7 mouse cellular contexts compared by ENCODE assay signal in genomic region chr6:30723331-30723730, GRCm38 (mm10). TPM values are rescaled to one million over a fixed set of nuclear protein-coding genes. Genes with fewer than 3 reads are reported as not detected.
DNase-seq lines count a peak whose midpoint lies in the region; ATAC-seq and TF ChIP-seq lines count a peak whose summit lies in the region.

Mest (plus strand) TSS chr6:30723547.

- no peak within 1 kb of the TSS for H3K27ac ChIP-seq in lung, embryonic 15.5 days
- peak within 1 kb of the TSS; percentile 76 for H3K27ac ChIP-seq in forebrain, embryonic 13.5 days
- no peak within 1 kb of the TSS for H3K27ac ChIP-seq in intestine, postnatal 0 days (ENCODE audit: low read depth, low read length)
- H3K27ac ChIP-seq in midbrain, embryonic 14.5 days (replicated peaks; ENCODE audit: low read depth, low read length): peak within 1 kb of the TSS; percentile 92

- 60% methylated on average over 7 of the region's 7 CpGs for WGBS in lung, embryonic 15.5 days
- WGBS in forebrain, embryonic 13.5 days: 70% methylated on average over 7 of the region's 7 CpGs
- WGBS in intestine, postnatal 0 days: 68% methylated on average over 7 of the region's 7 CpGs
- 69% methylated on average over 7 of the region's 7 CpGs for WGBS in midbrain, embryonic 14.5 days

- H3K27me3 ChIP-seq in lung, embryonic 15.5 days: no peaks in the 10 kb centered on the region
- H3K27me3 ChIP-seq in forebrain, embryonic 13.5 days: no peaks in the 10 kb centered on the region
- no peaks in the 10 kb centered on the region for H3K27me3 ChIP-seq in intestine, postnatal 0 days (replicated peaks; ENCODE audit: control insufficient read depth, insufficient read depth, low read length)
- no peaks in the 10 kb centered on the region for H3K27me3 ChIP-seq in midbrain, embryonic 14.5 days (ENCODE audit: control insufficient read depth, insufficient read depth, low read length)

- ATAC-seq in lung, embryonic 15.5 days (ENCODE audit: borderline replicate concordance, extremely low read depth, low FRiP score, low TSS enrichment): no peak
- ATAC-seq in forebrain, embryonic 13.5 days: no peak
- no peak for ATAC-seq in intestine, postnatal 0 days
- ATAC-seq in midbrain, embryonic 14.5 days (ENCODE audit: low FRiP score, low TSS enrichment): no peak

- no peaks in the 10 kb centered on the region for H3K36me3 ChIP-seq in lung, embryonic 15.5 days
- no peaks in the 10 kb centered on the region for H3K36me3 ChIP-seq in forebrain, embryonic 13.5 days (ENCODE audit: poor library complexity, severe bottlenecking)
- no peaks in the 10 kb centered on the region for H3K36me3 ChIP-seq in intestine, postnatal 0 days (ENCODE audit: control insufficient read depth, insufficient read depth)
- no peaks in the 10 kb centered on the region for H3K36me3 ChIP-seq in midbrain, embryonic 14.5 days (ENCODE audit: control insufficient read depth, insufficient read depth, low read length)

- H3K9me3 ChIP-seq in lung, embryonic 15.5 days: no peaks in the 10 kb centered on the region
- H3K9me3 ChIP-seq in forebrain, embryonic 13.5 days (replicated peaks): no peaks in the 10 kb centered on the region
- no peaks in the 10 kb centered on the region for H3K9me3 ChIP-seq in intestine, postnatal 0 days (ENCODE audit: control insufficient read depth)
- H3K9me3 ChIP-seq in midbrain, embryonic 14.5 days (ENCODE audit: control insufficient read depth, low read length): no peaks in the 10 kb centered on the region

- DNase-seq in lung, postnatal 25 days (ENCODE audit: low spot score): no peak
- DNase-seq in midbrain, embryonic 14.5 days: no peak
- no peak for DNase-seq in cerebellum, adult 11-12 months
- DNase-seq in urinary bladder, adult 2 months (ENCODE audit: low spot score): no peak

- H3K4me3 ChIP-seq in lung, embryonic 15.5 days: no peak within 1 kb of the TSS
- H3K4me3 ChIP-seq in forebrain, embryonic 13.5 days: no peak within 1 kb of the TSS
- H3K4me3 ChIP-seq in intestine, postnatal 0 days (ENCODE audit: low read depth, low read length): no peak within 1 kb of the TSS
- no peak within 1 kb of the TSS for H3K4me3 ChIP-seq in midbrain, embryonic 14.5 days (replicated peaks; ENCODE audit: low read depth, low read length)

- no peak within 1 kb of the TSS for H3K9ac ChIP-seq in lung, embryonic 15.5 days
- no peak within 1 kb of the TSS for H3K9ac ChIP-seq in forebrain, embryonic 13.5 days
- H3K9ac ChIP-seq in intestine, postnatal 0 days (ENCODE audit: low read depth, low read length): no peak within 1 kb of the TSS
- H3K9ac ChIP-seq in midbrain, embryonic 14.5 days (replicated peaks; ENCODE audit: low read length): no peak within 1 kb of the TSS

- TF ChIP-seq CTCF in intestine, postnatal 0 days (IDR thresholded peaks at IDR 0.05; ENCODE audit: low read depth): no peak

- H3K4me1 ChIP-seq in lung, embryonic 15.5 days: peaks cover 21% of the 10 kb centered on the region; the same call in 1 of the 2 replicates
- H3K4me1 ChIP-seq in forebrain, embryonic 13.5 days: peaks cover 23% of the 10 kb centered on the region
- H3K4me1 ChIP-seq in intestine, postnatal 0 days (replicated peaks; ENCODE audit: control insufficient read depth, insufficient read depth, low read length): no peaks in the 10 kb centered on the region
- H3K4me1 ChIP-seq in midbrain, embryonic 14.5 days (ENCODE audit: control insufficient read depth, insufficient read depth, low read length): peaks cover 28% of the 10 kb centered on the region

- H3K4me2 ChIP-seq in lung, embryonic 15.5 days: no peak within 1 kb of the TSS
- no peak within 1 kb of the TSS for H3K4me2 ChIP-seq in forebrain, embryonic 13.5 days
- no peak within 1 kb of the TSS for H3K4me2 ChIP-seq in intestine, postnatal 0 days (replicated peaks; ENCODE audit: low read depth)
- H3K4me2 ChIP-seq in midbrain, embryonic 14.5 days (ENCODE audit: low read length): no peak within 1 kb of the TSS

RNA-seq across cellular contexts. Expression of gene Mest, which starts in this region (rescaled TPM):
- polyA plus RNA-seq in lung, embryonic 15.5 days (2015; fragmentation: Nextera tagmentation; extraction: Ambion mirVana): 1,436 and 1,497 TPM in 2 replicates
- polyA plus RNA-seq in forebrain, embryonic 13.5 days (2015; fragmentation: Nextera tagmentation; extraction: Ambion mirVana): 443 and 547 TPM in 2 replicates
- polyA plus RNA-seq in intestine, postnatal 0 days (2015; fragmentation: Nextera tagmentation; extraction: Ambion mirVana): 145 and 156 TPM in 2 replicates
- 297 and 402 TPM in 2 replicates for polyA plus RNA-seq in midbrain, embryonic 14.5 days (2014; fragmentation: Nextera tagmentation; extraction: Ambion mirVana)
- 4.7 and 5.1 TPM in 2 replicates for polyA plus RNA-seq in urinary bladder, adult 2 months (2012; rRNA removed)

Comparison
In these comparisons a context has a peak if more than half of its experiments do, and no peak if none do; other contexts are left out.
1. RNA of gene Mest (polyA plus RNA-seq): 1,436 to 1,497 TPM in lung, embryonic 15.5 days, 443 to 547 TPM in forebrain, embryonic 13.5 days, 297 to 402 TPM in midbrain, embryonic 14.5 days and 145 to 156 TPM in intestine, postnatal 0 days; 4.7 to 5.1 TPM in urinary bladder, adult 2 months; every median in the first group is over 10 times any median in the second.
2. H3K27ac ChIP-seq: peak in forebrain, embryonic 13.5 days (single experiment) and midbrain, embryonic 14.5 days (single experiment); none in lung, embryonic 15.5 days (single experiment) and intestine, postnatal 0 days (single experiment).